Mouse (Mus musculus) adipocyte (in vitro differentiated cells): Measurements from ENCODE around the gene Mdm4.

Experiments used
- DNase-seq: peaks from one replicate; pipeline ENCODE4 v3.0.0-alpha.2; 2016; ENCODE audit warnings: low spot score

The Mdm4 gene

GRCm38 (mm10) chr1:133030461-133030860, at the start of gene Mdm4:
Gene Mdm4 (minus strand): TSS chr1:133030561.
- DNase-seq: no peak

- DNase-seq: no peak
Observed at GRCm38 (mm10) chr1:133080079-133080561, 49.8 kb upstream of the Mdm4 start.

DNA sequence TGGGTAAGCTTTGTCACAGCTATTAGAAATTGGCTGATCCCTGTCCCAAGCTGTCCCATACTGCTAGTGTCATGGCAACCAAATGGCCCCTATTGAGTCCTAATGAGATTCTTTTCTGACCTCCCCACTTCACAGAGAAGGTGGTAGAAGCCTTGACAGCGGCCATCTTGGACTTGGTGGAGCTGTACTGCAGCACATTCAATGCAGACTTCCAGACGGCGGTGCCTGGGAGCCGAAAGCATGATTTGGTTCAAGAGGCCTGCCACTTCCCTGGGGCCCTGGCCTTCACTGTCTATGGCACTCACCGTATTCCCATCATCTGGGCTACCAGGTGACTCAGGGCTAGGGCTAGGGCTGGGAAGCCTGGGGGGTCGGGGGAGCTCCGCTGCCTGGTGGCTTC, 49.1 kb upstream of the Mdm4 start:
- no peak for DNase-seq

DNA sequence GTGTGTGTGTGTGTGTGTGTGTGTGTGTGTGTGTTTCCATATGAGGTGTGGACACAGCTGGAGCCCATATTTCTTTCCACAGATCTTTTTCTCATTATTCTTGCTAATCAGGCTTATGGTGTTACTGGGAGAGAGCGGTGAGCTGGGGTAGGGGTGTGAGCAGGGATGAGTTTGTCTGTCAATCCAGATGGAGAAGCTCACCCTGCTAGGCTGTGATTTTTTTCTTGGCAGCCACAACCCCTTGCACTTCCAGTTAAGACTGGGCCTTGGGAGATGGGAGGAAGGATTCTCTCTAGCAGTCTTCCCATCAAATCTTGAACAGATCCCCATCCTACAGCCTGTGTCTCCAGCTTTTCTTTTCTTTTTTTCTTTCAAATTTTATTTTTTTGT, 48.0 kb upstream of the Mdm4 start:
- DNase-seq: no peak

GRCm38 (mm10) chr1:133077606-133078337, 47.4 kb upstream of the Mdm4 start:
- peak; percentile 14 for DNase-seq

GRCm38 (mm10) chr1:133076681-133077514, 46.5 kb upstream of the Mdm4 start:
- DNase-seq: peak; percentile 66

GRCm38 (mm10) chr1:133075651-133076400, 45.5 kb upstream of the Mdm4 start:
- no peak for DNase-seq

DNA sequence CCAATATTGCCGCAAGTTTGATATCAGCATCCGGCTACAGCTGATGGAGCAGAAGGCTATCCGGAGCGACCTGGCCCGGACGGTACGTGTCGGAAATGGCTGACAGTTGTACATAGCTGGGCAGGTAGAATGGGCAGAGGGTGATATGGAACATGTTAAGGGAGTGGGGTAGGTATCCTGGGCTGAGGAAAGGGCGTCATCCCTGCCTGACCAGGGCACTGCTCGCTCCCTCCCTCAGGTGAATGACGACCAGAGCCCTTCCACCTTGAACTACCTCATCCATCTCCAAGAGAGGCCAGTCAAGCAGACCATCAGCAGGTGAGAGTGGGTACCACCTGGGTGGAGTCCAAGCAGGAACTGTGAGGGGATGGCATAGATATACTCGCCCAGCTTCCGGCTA, 44.2 kb upstream of the Mdm4 start:
- DNase-seq: no peak

- no peak for DNase-seq
Observed at GRCm38 (mm10) chr1:133073327-133073856, 43.0 kb upstream of the Mdm4 start.

GRCm38 (mm10) chr1:133071666-133072381, 41.5 kb upstream of the Mdm4 start:
- peak; percentile 40 for DNase-seq

DNA sequence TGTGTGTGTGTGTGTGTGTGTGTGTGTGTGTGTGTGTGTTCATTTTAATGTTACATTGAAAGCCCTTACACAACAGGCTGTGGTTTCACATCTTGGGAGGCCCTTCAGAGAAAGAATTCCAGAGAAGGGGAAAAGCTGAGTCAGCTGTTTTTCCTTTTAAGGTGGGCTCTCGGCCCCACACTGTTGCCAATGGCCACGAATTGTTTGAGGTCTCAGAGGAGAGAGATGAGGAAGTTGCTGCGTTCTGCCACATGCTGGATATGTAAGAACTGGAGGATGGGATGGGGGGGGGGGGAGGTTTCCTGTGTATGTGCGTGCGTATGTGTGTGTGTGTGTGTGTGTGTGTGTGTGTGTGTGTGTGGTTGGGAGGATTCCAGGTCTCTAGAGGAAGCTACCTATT, 39.8 kb upstream of the Mdm4 start:
- no peak for DNase-seq

- DNase-seq: no peak
Observed at GRCm38 (mm10) chr1:133069275-133070120, 39.1 kb upstream of the Mdm4 start.

DNA sequence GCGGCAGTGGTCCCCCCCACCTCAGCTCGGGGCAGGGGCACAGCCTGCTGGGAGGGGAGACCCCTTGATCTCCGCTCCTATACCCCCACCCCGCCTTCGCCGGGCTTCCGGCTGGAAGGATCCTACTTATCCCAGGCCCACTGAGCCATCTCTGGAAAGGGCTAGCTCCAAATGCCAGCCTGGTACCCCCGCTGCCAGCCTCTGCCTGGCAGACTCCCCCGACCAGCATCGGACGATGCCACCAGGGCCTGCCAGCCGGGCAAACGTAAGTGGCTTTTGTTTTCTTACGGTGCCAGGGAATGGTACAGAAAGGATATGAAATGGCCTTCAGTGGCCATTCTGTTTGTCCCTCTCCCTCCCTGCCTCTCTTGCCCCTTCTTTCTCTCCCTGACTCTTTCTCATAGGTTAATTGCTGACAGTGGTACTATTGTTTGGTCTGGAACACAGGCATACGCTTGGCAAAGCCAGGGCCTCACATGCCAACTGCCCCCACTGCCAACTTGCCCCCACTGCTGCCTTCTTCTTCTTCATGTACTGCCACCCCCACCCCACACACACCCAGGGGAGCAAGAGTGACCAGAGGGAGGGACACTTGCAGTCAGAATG, 38.4 kb upstream of the Mdm4 start:
- DNase-seq: no peak

DNA sequence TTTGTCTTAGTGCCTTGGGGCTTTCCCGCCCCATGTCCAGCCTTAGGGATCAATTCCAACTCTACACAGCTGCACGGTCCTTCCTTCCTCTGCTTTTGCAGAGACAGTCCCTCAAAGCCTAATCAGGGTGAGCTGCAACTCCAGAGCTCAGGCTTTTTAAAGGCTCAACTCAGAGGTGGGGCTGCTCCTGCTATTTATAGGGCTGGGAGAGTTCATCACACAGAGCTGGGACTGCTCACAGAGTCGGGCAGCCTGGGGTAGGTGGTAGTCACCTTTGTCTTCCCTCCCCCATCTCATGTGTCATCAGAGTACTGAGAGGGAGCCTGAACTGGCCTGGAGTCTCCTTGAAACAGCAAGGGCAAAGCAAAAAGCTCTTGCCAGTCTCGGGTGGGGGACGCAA, 37.9 kb upstream of the Mdm4 start:
- DNase-seq: no peak

DNA sequence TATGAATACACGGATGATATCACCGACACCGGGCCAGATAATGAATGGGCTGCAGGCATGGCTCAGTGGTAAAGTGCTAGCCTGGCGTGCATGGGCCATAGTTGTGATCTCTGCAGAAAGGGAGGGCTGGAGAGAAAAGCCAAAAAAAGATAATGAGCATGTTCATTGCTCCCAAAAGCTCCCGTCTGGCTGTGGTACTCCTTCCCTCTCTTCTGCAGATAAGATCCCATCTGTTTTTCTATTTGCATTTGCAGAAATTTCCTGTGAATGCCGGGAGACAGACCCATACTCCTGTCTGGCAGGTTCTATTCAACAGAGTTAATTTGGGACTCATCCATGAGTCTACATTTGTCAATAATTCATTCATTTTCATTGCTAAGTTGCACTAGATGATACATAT, 32.8 kb upstream of the Mdm4 start:
- DNase-seq: no peak

GRCm38 (mm10) chr1:133060681-133061080, 30.3 kb upstream of the Mdm4 start:
- no peak for DNase-seq

GRCm38 (mm10) chr1:133059592-133059991, 29.2 kb upstream of the Mdm4 start:
- no peak for DNase-seq

DNA sequence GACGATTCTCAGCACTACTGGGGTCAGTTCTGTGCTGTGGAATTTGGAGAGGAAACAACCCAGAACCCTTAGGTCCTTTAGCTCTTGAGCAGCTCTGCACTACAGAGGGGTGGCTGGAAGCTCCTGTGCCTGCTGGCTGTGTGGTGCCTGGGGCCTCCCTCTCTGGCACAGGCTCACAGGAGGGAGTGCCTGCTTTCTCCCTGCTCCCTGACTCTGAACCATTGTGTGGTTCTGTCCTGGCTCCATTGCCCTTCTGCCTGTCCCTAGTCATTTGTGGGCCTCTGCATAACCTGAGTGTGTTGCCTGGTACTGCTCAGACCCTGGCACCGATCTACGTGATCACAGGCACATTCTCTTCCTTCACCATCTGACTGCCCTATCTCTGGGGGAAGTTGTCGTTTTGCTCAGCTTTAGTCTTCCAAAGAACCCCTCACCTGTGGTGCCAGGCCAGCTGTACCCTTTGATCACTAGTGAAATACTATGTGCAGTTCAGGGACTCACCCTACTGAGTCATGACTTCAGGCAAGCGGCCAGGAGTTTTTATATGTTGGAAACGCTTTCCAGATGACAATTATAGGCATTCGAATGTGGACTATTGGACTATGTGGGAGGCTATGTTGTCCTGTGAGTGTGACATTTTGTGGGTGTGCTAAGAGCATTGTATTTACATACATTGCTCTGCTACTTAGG, 27.1 kb upstream of the Mdm4 start:
- DNase-seq: peak; percentile 32

DNA sequence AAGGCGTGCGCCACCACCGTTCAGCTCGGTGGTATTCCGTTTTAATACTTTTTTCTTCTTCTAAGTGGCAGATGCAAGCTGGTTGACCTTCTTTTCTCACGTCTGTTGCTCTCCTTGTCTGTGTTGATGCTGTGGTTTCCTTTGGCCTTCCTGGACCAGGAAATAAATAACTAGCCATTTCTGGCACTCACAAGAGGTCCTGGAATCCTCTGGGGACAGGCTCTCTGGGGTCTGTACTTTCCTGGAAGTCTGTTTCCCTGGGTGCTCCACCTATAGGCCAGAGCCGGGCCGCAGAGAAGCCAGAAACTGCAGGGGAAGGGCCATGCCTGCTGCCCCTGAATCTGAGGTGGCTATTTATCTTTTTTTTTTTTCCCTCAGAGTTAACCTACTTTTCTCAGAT, 24.0 kb upstream of the Mdm4 start:
- no peak for DNase-seq

GRCm38 (mm10) chr1:133053034-133053433, 22.7 kb upstream of the Mdm4 start:
- DNase-seq: no peak
